Mouse (Mus musculus) heart, adult 2 months (tissue): ENCODE measurements at regions not wholly inside any gene's neighbourhood (a gene's known extent, or its start where the extent isn't known, plus 50 kb on each side); places are given as distances from the start of the nearest gene placed in this dataset.

Experiments used
- CTCF ChIP-seq: fragments of 200-600 bp; IDR thresholded peaks from 2 replicates; pipeline ENCODE4 v1.8.1; 2022; ENCODE audit warnings: antibody characterized with exemption, mild to moderate bottlenecking, moderate library complexity
- EP300 ChIP-seq: fragments of 200-500 bp; IDR thresholded peaks from 2 replicates; pipeline ENCODE4 v1.6.1; 2011; ENCODE audit warnings: low read depth, low read length, control low read depth; ENCODE audit not compliant: insufficient read depth
- POLR2A ChIP-seq: fragments of 200-500 bp; IDR thresholded peaks from 2 replicates; pipeline ENCODE4 v1.6.1; 2011; ENCODE audit warnings: mild to moderate bottlenecking, low read depth, low read length, control low read depth; ENCODE audit not compliant: insufficient read depth

- TF ChIP-seq CTCF (no peak), EP300 (no peak), POLR2A (no peak)
These were observed 138.4 kb upstream of the Tox3 start for GRCm38 (mm10) chr8:90486556-90486955.
